In the genomic region with DNA sequence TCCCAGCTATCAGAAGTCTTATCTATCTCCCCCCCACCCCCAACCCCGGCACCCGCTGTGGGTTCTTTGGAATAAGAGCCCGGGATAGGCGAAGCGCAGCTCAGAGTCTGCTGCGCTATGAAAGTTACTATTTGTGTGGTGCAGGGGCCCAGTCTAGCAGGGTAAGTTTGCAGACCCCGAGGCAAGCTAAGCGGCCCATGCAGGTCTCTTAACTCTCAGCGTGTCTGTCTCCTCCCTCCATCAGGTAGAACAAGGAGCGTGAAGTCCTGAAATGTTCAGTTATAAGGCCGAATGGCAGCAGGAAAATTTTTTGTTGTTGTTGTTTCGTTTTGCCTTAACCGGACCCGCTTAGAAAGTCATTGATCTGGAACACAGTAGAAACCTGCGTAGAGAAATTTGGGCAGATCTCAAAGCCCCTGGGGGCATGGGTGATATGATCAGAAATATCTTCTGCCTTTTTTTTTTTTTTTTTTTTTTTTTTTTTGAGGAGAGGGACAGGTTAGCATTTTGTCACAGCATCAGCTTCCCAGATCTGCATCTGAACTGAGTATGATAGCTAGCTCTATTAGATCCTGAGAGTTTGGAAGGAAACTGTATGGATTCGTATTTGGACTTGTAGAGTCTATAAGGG, we compare ENCODE assay signal across 10 mouse cellular contexts. TPM values are rescaled to one million over a fixed set of nuclear protein-coding genes. Genes with fewer than 3 reads are reported as not detected.
DNase-seq lines count a peak whose midpoint lies in the region; ATAC-seq and TF ChIP-seq lines count a peak whose summit lies in the region.
"Had no signal": no experiment of that assay in that cellular context is flagged by ENCODE, and none has a peak within 500 bp of the region (broad histone marks: within the 10 kb centered on the region; RNA-seq: fewer than 3 reads in every experiment).

No protein-coding gene starts in this region.

- in situ Hi-C loops in CH12.LX (cut with MboI; ENCODE audit: low pct_ligation_motif_present, low pct_unique_long_range_greater_than_20kb, low sequenced_read_pairs), result no loop called here

- TF ChIP-seq RAD21 in CH12.LX (IDR thresholded peaks at IDR 0.05; ENCODE audit: low read depth, low read length), result no peak

- no peak for ATAC-seq in hindbrain, embryonic 12.5 days (ENCODE audit: low FRiP score)
- ATAC-seq in hindbrain, embryonic 14.5 days (ENCODE audit: low FRiP score), result no peak

- no peak for DNase-seq in hindbrain, embryonic 14.5 days (ENCODE audit: low spot score)
- DNase-seq in CH12.LX (ENCODE audit: extremely low read depth), result no peak
- DNase-seq in left cerebral cortex, adult 11 months (ENCODE audit: low spot score), result no peak
- no peak for DNase-seq in adrenal gland, adult (ENCODE audit: inconsistent age in 2 of 2, low spot score in 1 of 2)
- DNase-seq: cerebellum, adult 9-11 months had no signal

- no peaks in the 10 kb centered on the region for H3K36me3 ChIP-seq in hindbrain, embryonic 12.5 days
- H3K36me3 ChIP-seq in hindbrain, embryonic 14.5 days (replicated peaks; ENCODE audit: control insufficient read depth, insufficient read depth), result no peaks in the 10 kb centered on the region
- H3K36me3 ChIP-seq in CH12.LX (replicated peaks in 1 of 2; ENCODE audit: control insufficient read depth in 1 of 2, insufficient read depth in 1 of 2, low read length in 1 of 2) (no peaks in the 10 kb centered on the region), E14TG2a.4 (ENCODE audit: insufficient read depth, low read length) (no peaks in the 10 kb centered on the region)

- H3K4me2 ChIP-seq in hindbrain, embryonic 12.5 days (replicated peaks), result peak overlapping the region; percentile 53; the same call in 1 of the 2 replicates
- no peak overlapping the region for H3K4me2 ChIP-seq in hindbrain, embryonic 14.5 days (replicated peaks)
- peak overlapping the region; percentile 18; the same call in 1 of the 2 replicates for H3K4me2 ChIP-seq in CH12.LX (ENCODE audit: insufficient read depth, low read depth, poor library complexity, severe bottlenecking)

- no peak overlapping the region for H3K27ac ChIP-seq in hindbrain, embryonic 12.5 days
- no peak overlapping the region for H3K27ac ChIP-seq in hindbrain, embryonic 14.5 days
- H3K27ac ChIP-seq in CH12.LX (ENCODE audit: insufficient read depth, low read depth), result no peak overlapping the region
- peak overlapping the region; percentile 90 for H3K27ac ChIP-seq in embryonic fibroblast, embryonic 13.5 days (ENCODE audit: insufficient read depth, low read length)
- H3K27ac ChIP-seq: forebrain, embryonic 13.5 days had no signal

- peaks cover 96% of the 10 kb centered on the region for H3K27me3 ChIP-seq in hindbrain, embryonic 12.5 days
- peaks cover 96% of the 10 kb centered on the region for H3K27me3 ChIP-seq in hindbrain, embryonic 14.5 days (ENCODE audit: control insufficient read depth, insufficient read depth, low read length)
- no peaks in the 10 kb centered on the region for H3K27me3 ChIP-seq in CH12.LX (replicated peaks)
- H3K27me3 ChIP-seq in E14TG2a.4 (ENCODE audit: insufficient read depth, low read length), result peaks cover 98% of the 10 kb centered on the region

- dilution Hi-C loops in CH12.LX (cut with MboI; ENCODE audit: extremely low pct_ligation_motif_present, extremely low pct_unique_long_range_greater_than_20kb, low sequenced_read_pairs), result no loop called here

- no peaks in the 10 kb centered on the region for H3K79me2 ChIP-seq in CH12.LX (replicated peaks; ENCODE audit: control insufficient read depth, extremely low read depth, insufficient read depth, poor library complexity, severe bottlenecking)

- H3K9ac ChIP-seq in hindbrain, embryonic 12.5 days, result no peak overlapping the region
- H3K9ac ChIP-seq in hindbrain, embryonic 14.5 days, result no peak overlapping the region
- no peak overlapping the region for H3K9ac ChIP-seq in CH12.LX (ENCODE audit: insufficient read depth, low read depth)
- H3K9ac ChIP-seq: forebrain, embryonic 13.5 days had no signal

- 2% methylated on average over 16 of the region's 16 CpGs for WGBS in hindbrain, embryonic 12.5 days
- 2% methylated on average over 16 of the region's 16 CpGs for WGBS in hindbrain, embryonic 14.5 days

- no peak for TF ChIP-seq EP300 in CH12.LX (IDR thresholded peaks at IDR 0.05; ENCODE audit: low read length)

- no peak for TF ChIP-seq POLR2A in CH12.LX (IDR thresholded peaks at IDR 0.05; ENCODE audit: low read depth, low read length)
- no peak for TF ChIP-seq POLR2A in embryonic fibroblast, embryonic 13.5 days (IDR thresholded peaks at IDR 0.05; ENCODE audit: low read depth, low read length)

- H3K4me3 ChIP-seq in hindbrain, embryonic 12.5 days, result no peak overlapping the region
- H3K4me3 ChIP-seq in hindbrain, embryonic 14.5 days (replicated peaks; ENCODE audit: low read length), result no peak overlapping the region
- H3K4me3 ChIP-seq in CH12.LX (replicated peaks in 1 of 3; ENCODE audit: low read depth in 2 of 3, low read length in 2 of 3, poor library complexity in 1 of 3), result no peak overlapping the region
- peak overlapping the region; percentile 72 for H3K4me3 ChIP-seq in E14TG2a.4 (replicated peaks; ENCODE audit: low read length)
- peak overlapping the region; percentile 42 for H3K4me3 ChIP-seq in embryonic fibroblast, embryonic 13.5 days (ENCODE audit: insufficient read depth, low read length)

- no peaks in the 10 kb centered on the region for H3K9me3 ChIP-seq in hindbrain, embryonic 12.5 days (replicated peaks)
- H3K9me3 ChIP-seq in hindbrain, embryonic 14.5 days (ENCODE audit: control insufficient read depth, low read length), result no peaks in the 10 kb centered on the region
- no peaks in the 10 kb centered on the region for H3K9me3 ChIP-seq in CH12.LX (replicated peaks; ENCODE audit: low read length)
- H3K9me3 ChIP-seq in E14TG2a.4 (ENCODE audit: low read length), result no peaks in the 10 kb centered on the region
- H3K9me3 ChIP-seq: forebrain, embryonic 13.5 days had no signal

- no peak for TF ChIP-seq CTCF in CH12.LX (conservative IDR thresholded peaks at IDR 0.05 in 1 of 2, IDR thresholded peaks at IDR 0.05 in 1 of 2; ENCODE audit: low read depth in 2 of 2, low read length in 2 of 2)
- TF ChIP-seq CTCF in E14TG2a.4 (conservative IDR thresholded peaks at IDR 0.05; ENCODE audit: low read length), result no peak
- TF ChIP-seq CTCF in embryonic fibroblast, embryonic 13.5 days (IDR thresholded peaks at IDR 0.05; ENCODE audit: borderline replicate concordance, insufficient read depth, low read length), result no peak

- peaks cover 9% of the 10 kb centered on the region for H3K4me1 ChIP-seq in hindbrain, embryonic 12.5 days
- no peaks in the 10 kb centered on the region for H3K4me1 ChIP-seq in hindbrain, embryonic 14.5 days (replicated peaks; ENCODE audit: control insufficient read depth, insufficient read depth, low read length)
- H3K4me1 ChIP-seq in CH12.LX (ENCODE audit: control insufficient read depth in 1 of 2, insufficient read depth in 2 of 2) (peaks cover 0 to 12% of the 10 kb centered on the region in 2 experiments; a peak in 1 of 4 replicates), E14TG2a.4 (replicated peaks; ENCODE audit: low read depth, low read length) (peaks cover 52% of the 10 kb centered on the region)
- peaks cover 3% of the 10 kb centered on the region; the same call in 1 of the 2 replicates for H3K4me1 ChIP-seq in embryonic fibroblast, embryonic 13.5 days (ENCODE audit: control insufficient read depth, insufficient read depth, low read length)

TF ChIP-seq in CH12.LX, 34 proteins besides CTCF, POLR2A, EP300 and RAD21:
- TF ChIP-seq CHD2 (IDR thresholded peaks at IDR 0.05; ENCODE audit: low read length) (no peak), TBP (conservative IDR thresholded peaks at IDR 0.05; ENCODE audit: low read depth, low read length) (no peak), ZKSCAN1 (IDR thresholded peaks at IDR 0.05; ENCODE audit: borderline replicate concordance, low read depth, low read length) (no peak), RCOR1 (conservative IDR thresholded peaks at IDR 0.05; ENCODE audit: low read depth, low read length) (no peak), JUND (conservative IDR thresholded peaks at IDR 0.05; ENCODE audit: low read depth, low read length) (no peak), ZMIZ1 (IDR thresholded peaks at IDR 0.05; ENCODE audit: low read depth, low read length) (no peak), BHLHE40 (IDR thresholded peaks at IDR 0.05; ENCODE audit: low read depth, low read length) (no peak), UBTF (IDR thresholded peaks at IDR 0.05; ENCODE audit: low read depth, low read length) (no peak), NRF1 (IDR thresholded peaks at IDR 0.05; ENCODE audit: low read depth, low read length) (no peak), GABPA (IDR thresholded peaks at IDR 0.05; ENCODE audit: insufficient replicate concordance, low read depth, low read length) (no peak), POLR2AphosphoS2 (IDR thresholded peaks at IDR 0.05; ENCODE audit: low read depth, low read length) (no peak), E2F4 (IDR thresholded peaks at IDR 0.05; ENCODE audit: insufficient replicate concordance, low read depth, low read length) (no peak), JUN (IDR thresholded peaks at IDR 0.05; ENCODE audit: insufficient read depth, low read depth, low read length) (no peak), IRF4 (IDR thresholded peaks at IDR 0.05; ENCODE audit: low read depth, low read length) (no peak)

RNA-seq across cellular contexts. Expression of gene Tbx15, which starts 12.4 kb away (rescaled TPM):
- 9.3 and 12.5 TPM in 2 replicates for polyA plus RNA-seq in hindbrain, embryonic 12.5 days (2016; fragmentation: Nextera tagmentation; extraction: Ambion mirVana)
- polyA plus RNA-seq in hindbrain, embryonic 14.5 days (2014; fragmentation: Nextera tagmentation; extraction: Ambion mirVana), result 0.32 and 0.82 TPM in 2 replicates
- total RNA-seq in CH12.LX (2012; rRNA removed), result 1.8 and 2.1 TPM in 2 replicates
- total RNA-seq in CH12.LX (2014; rRNA removed), result 1.4 and 1.7 TPM in 2 replicates
- 1.7 and 1.8 TPM in 2 replicates for polyA plus RNA-seq in CH12.LX (2012; ENCODE audit: insufficient read length, low read depth)
- polyA plus RNA-seq in embryonic fibroblast, embryonic 13.5 days (2011; ENCODE audit: insufficient read length, low read depth, missing spikeins), result 57.3 and 86.3 TPM in 2 replicates
- polyA plus RNA-seq: kidney, embryonic 14.5 days had no signal

Comparison
In these comparisons a context has a peak if more than half of its experiments do, and no peak if none do; other contexts are left out.
1. H3K4me3 ChIP-seq: peak in E14TG2a.4 (single experiment) and embryonic fibroblast, embryonic 13.5 days (single experiment); none in hindbrain, embryonic 12.5 days (single experiment), hindbrain, embryonic 14.5 days (single experiment) and CH12.LX (0 of 3).